ENCODE assay signal across 14 mouse cellular contexts in genomic region chr6:144610878-144611277, GRCm38 (mm10).
A peak's percentile ranks its signal among the peaks of the same experiment; 100 is the strongest.
DNase-seq lines count a peak whose midpoint lies in the region; ATAC-seq and TF ChIP-seq lines count a peak whose summit lies in the region.
"Had no signal": no experiment of that assay in that cellular context is flagged by ENCODE, and none has a peak within 500 bp of the region (broad histone marks: within the 10 kb centered on the region; RNA-seq: fewer than 3 reads in every experiment).

No protein-coding gene starts in this region.

- H3K36me3 ChIP-seq in forebrain, embryonic 12.5 days (replicated peaks): no peaks in the 10 kb centered on the region
- H3K36me3 ChIP-seq in forebrain, embryonic 10.5 days (replicated peaks): no peaks in the 10 kb centered on the region
- H3K36me3 ChIP-seq in liver, postnatal 0 days (replicated peaks; ENCODE audit: insufficient read depth, low read length): no peaks in the 10 kb centered on the region
- H3K36me3 ChIP-seq in liver, embryonic 16.5 days (ENCODE audit: control insufficient read depth, insufficient read depth): no peaks in the 10 kb centered on the region
- no peaks in the 10 kb centered on the region for H3K36me3 ChIP-seq in neural tube, embryonic 13.5 days
- H3K36me3 ChIP-seq: kidney, embryonic 15.5 days; liver, embryonic 15.5 days had no signal

- H3K4me1 ChIP-seq in forebrain, embryonic 12.5 days: peaks cover 15% of the 10 kb centered on the region
- peaks cover 16% of the 10 kb centered on the region for H3K4me1 ChIP-seq in forebrain, embryonic 10.5 days
- H3K4me1 ChIP-seq in liver, postnatal 0 days (ENCODE audit: insufficient read depth): no peaks in the 10 kb centered on the region
- H3K4me1 ChIP-seq in liver, embryonic 16.5 days (ENCODE audit: control insufficient read depth, low read depth, low read length): no peaks in the 10 kb centered on the region; the same call in 1 of the 2 replicates
- peaks cover 13% of the 10 kb centered on the region for H3K4me1 ChIP-seq in neural tube, embryonic 13.5 days (replicated peaks)
- H3K4me1 ChIP-seq: kidney, embryonic 15.5 days had no signal

- H3K9me3 ChIP-seq in forebrain, embryonic 12.5 days: no peaks in the 10 kb centered on the region
- H3K9me3 ChIP-seq in forebrain, embryonic 10.5 days: no peaks in the 10 kb centered on the region
- no peaks in the 10 kb centered on the region for H3K9me3 ChIP-seq in liver, postnatal 0 days (ENCODE audit: low read length)
- H3K9me3 ChIP-seq in liver, embryonic 16.5 days (replicated peaks; ENCODE audit: control insufficient read depth, low read length): no peaks in the 10 kb centered on the region
- no peaks in the 10 kb centered on the region for H3K9me3 ChIP-seq in neural tube, embryonic 13.5 days
- H3K9me3 ChIP-seq: kidney, embryonic 15.5 days; liver, embryonic 15.5 days had no signal

- 59% methylated on average over 8 of the region's 8 CpGs for WGBS in forebrain, embryonic 12.5 days
- 73% methylated on average over 8 of the region's 8 CpGs for WGBS in forebrain, embryonic 10.5 days
- 59% methylated on average over 8 of the region's 8 CpGs for WGBS in liver, postnatal 0 days (ENCODE audit: insufficient replicate concordance)
- 28% methylated on average over 8 of the region's 8 CpGs for WGBS in liver, embryonic 16.5 days (ENCODE audit: insufficient replicate concordance)
- 55% methylated on average over 8 of the region's 8 CpGs for WGBS in neural tube, embryonic 13.5 days

- ATAC-seq in forebrain, embryonic 12.5 days (ENCODE audit: low FRiP score): peak; percentile 42
- ATAC-seq in liver, postnatal 0 days: no peak
- ATAC-seq in liver, embryonic 16.5 days (ENCODE audit: low read depth): 0 out of 2 replicates have a peak, but pooled peaks have one; percentile 32
- ATAC-seq in neural tube, embryonic 13.5 days (ENCODE audit: low read depth): no peak
- no peak for ATAC-seq in monocyte, adult 5-6 weeks (replicated peaks; ENCODE audit: insufficient number of reproducible peaks, low FRiP score, low TSS enrichment, poor library complexity, severe bottlenecking)
- ATAC-seq: Patski had no signal

- peak overlapping the region; percentile 63 for H3K27ac ChIP-seq in forebrain, embryonic 12.5 days
- H3K27ac ChIP-seq in forebrain, embryonic 10.5 days: no peak overlapping the region
- H3K27ac ChIP-seq in liver, postnatal 0 days (ENCODE audit: low read depth): no peak overlapping the region
- H3K27ac ChIP-seq in liver, embryonic 16.5 days (ENCODE audit: low read length): no peak overlapping the region
- H3K27ac ChIP-seq in neural tube, embryonic 13.5 days (replicated peaks): peak overlapping the region; percentile 20; the same call in 1 of the 2 replicates
- H3K27ac ChIP-seq in layer of hippocampus, adult 2 months: no peak overlapping the region
- H3K27ac ChIP-seq: kidney, embryonic 15.5 days; liver, embryonic 15.5 days had no signal

- H3K9ac ChIP-seq in forebrain, embryonic 12.5 days: 0 out of 2 replicates have a peak overlapping the region, but pooled peaks have one; percentile 13
- no peak overlapping the region for H3K9ac ChIP-seq in liver, postnatal 0 days (replicated peaks)
- no peak overlapping the region for H3K9ac ChIP-seq in liver, embryonic 16.5 days (ENCODE audit: low read depth, low read length)
- H3K9ac ChIP-seq in neural tube, embryonic 13.5 days: no peak overlapping the region
- H3K9ac ChIP-seq: kidney, embryonic 15.5 days; liver, embryonic 15.5 days had no signal

- H3K4me3 ChIP-seq in forebrain, embryonic 12.5 days (replicated peaks): no peak overlapping the region
- no peak overlapping the region for H3K4me3 ChIP-seq in forebrain, embryonic 10.5 days
- H3K4me3 ChIP-seq in liver, postnatal 0 days (ENCODE audit: low read depth, low read length): no peak overlapping the region
- no peak overlapping the region for H3K4me3 ChIP-seq in liver, embryonic 16.5 days (ENCODE audit: low read depth, low read length)
- no peak overlapping the region for H3K4me3 ChIP-seq in neural tube, embryonic 13.5 days
- H3K4me3 ChIP-seq in layer of hippocampus, adult 2 months: no peak overlapping the region
- H3K4me3 ChIP-seq: kidney, embryonic 15.5 days; liver, embryonic 15.5 days had no signal

- DNase-seq in forebrain, embryonic 10.5 days (ENCODE audit: extremely low spot score, low spot score): no peak
- DNase-seq in liver: peak; percentile 15
- DNase-seq in liver, postnatal 0 days: no peak
- DNase-seq in layer of hippocampus, adult 2 months (ENCODE audit: low spot score in 2 of 2): no peak
- DNase-seq: cerebellum, adult 18-20 months; lung, postnatal 4 days; thymus, postnatal 36 days had no signal

- H3K4me2 ChIP-seq in forebrain, embryonic 12.5 days: peak overlapping the region; percentile 30; the same call in 1 of the 2 replicates
- no peak overlapping the region for H3K4me2 ChIP-seq in liver, postnatal 0 days (ENCODE audit: low read depth, low read length)
- H3K4me2 ChIP-seq in liver, embryonic 16.5 days (ENCODE audit: low read depth, low read length): no peak overlapping the region
- no peak overlapping the region for H3K4me2 ChIP-seq in neural tube, embryonic 13.5 days
- H3K4me2 ChIP-seq: kidney, embryonic 15.5 days; liver, embryonic 15.5 days had no signal

- no peak for TF ChIP-seq EP300 in liver, postnatal 0 days (IDR thresholded peaks at IDR 0.05; ENCODE audit: low read depth)

- no peaks in the 10 kb centered on the region for H3K27me3 ChIP-seq in forebrain, embryonic 12.5 days
- no peaks in the 10 kb centered on the region for H3K27me3 ChIP-seq in forebrain, embryonic 10.5 days (ENCODE audit: poor library complexity, severe bottlenecking)
- H3K27me3 ChIP-seq in liver, postnatal 0 days (ENCODE audit: insufficient read depth, low read length): no peaks in the 10 kb centered on the region
- H3K27me3 ChIP-seq in liver, embryonic 16.5 days (ENCODE audit: control insufficient read depth, insufficient read depth, low read depth, low read length): no peaks in the 10 kb centered on the region
- H3K27me3 ChIP-seq in neural tube, embryonic 13.5 days: no peaks in the 10 kb centered on the region
- H3K27me3 ChIP-seq: kidney, embryonic 15.5 days; liver, embryonic 15.5 days had no signal

- TF ChIP-seq CTCF in liver, postnatal 0 days (IDR thresholded peaks at IDR 0.05; ENCODE audit: low read depth): no peak
- no peak for TF ChIP-seq CTCF in layer of hippocampus, adult 2 months (conservative IDR thresholded peaks at IDR 0.05)

Comparison
In these comparisons a context has a peak if more than half of its experiments do, and no peak if none do; other contexts are left out.
1. ATAC-seq: peak in forebrain, embryonic 12.5 days (single experiment) and liver, embryonic 16.5 days (single experiment); none in liver, postnatal 0 days (single experiment), neural tube, embryonic 13.5 days (single experiment) and monocyte, adult 5-6 weeks (single experiment).
2. H3K27ac ChIP-seq: peak in forebrain, embryonic 12.5 days (single experiment) and neural tube, embryonic 13.5 days (single experiment); none in forebrain, embryonic 10.5 days (single experiment), liver, postnatal 0 days (single experiment), liver, embryonic 16.5 days (single experiment) and layer of hippocampus, adult 2 months (single experiment).